Mouse (Mus musculus): Measurements from ENCODE around the gene Jund. TPM values are rescaled to one million over a fixed set of nuclear protein-coding genes. Genes with fewer than 3 reads are reported as not detected.

Jund gene
- polyA plus RNA-seq, 1 experiment: 246 TPM

DNA sequence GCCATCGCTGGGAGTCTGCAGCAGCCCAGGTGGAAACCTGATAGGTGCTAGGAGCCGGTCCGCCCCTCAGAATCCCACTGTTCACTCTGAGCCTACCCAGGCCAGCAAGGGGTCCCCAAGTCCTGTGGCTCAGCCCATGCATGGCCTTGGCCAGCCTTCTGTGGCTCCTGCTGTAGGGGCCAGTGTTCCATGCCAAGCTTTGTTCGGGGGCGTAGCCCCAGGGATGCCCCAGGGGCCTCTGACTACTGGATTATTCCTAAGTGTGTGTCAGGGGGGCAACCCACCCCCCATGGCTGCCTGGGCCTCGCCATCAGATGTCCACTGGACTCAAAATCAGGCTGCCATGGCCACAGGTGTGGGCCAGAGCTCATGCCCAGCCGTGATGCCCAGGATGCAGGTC is 15.2 kb downstream of the Jund start:
- Histone ChIP-seq H3K4me2 (ENCODE audit: low read depth) (no peak overlapping the region), H3ac (ENCODE audit: control insufficient read depth, insufficient read length) (no peak overlapping the region)

GRCm38 (mm10) chr8:70715086-70715485 is 16.3 kb downstream of the Jund start:
- TF ChIP-seq POLR2AphosphoS2 (IDR thresholded peaks at IDR 0.05; ENCODE audit: insufficient read length, low read depth): no peak
- Histone ChIP-seq H3ac (ENCODE audit: control insufficient read depth, insufficient read length) (no peak overlapping the region), H3K36me3 (ENCODE audit: control insufficient read depth, insufficient read depth) (no peaks in the 10 kb centered on the region), H3K4me3 (no peak overlapping the region), H3K79me2 (ENCODE audit: control insufficient read depth, insufficient read depth) (no peaks in the 10 kb centered on the region), H3K4me2 (ENCODE audit: low read depth) (no peak overlapping the region), H3K27me3 (ENCODE audit: control insufficient read depth, insufficient read depth, insufficient read length) (no peaks in the 10 kb centered on the region)

More for the DNA sequence above, 15.2 kb downstream of the Jund start:
- TF ChIP-seq CEBPB (IDR thresholded peaks at IDR 0.05; ENCODE audit: insufficient read depth, poor library complexity, severe bottlenecking) (no peak), POLR2A (IDR thresholded peaks at IDR 0.05; ENCODE audit: insufficient read length, low read depth) (no peak), REST (IDR thresholded peaks at IDR 0.05; ENCODE audit: insufficient read depth, insufficient read length) (no peak), POLR2AphosphoS2 (IDR thresholded peaks at IDR 0.05; ENCODE audit: insufficient read length, low read depth) (no peak), TCF3 (IDR thresholded peaks at IDR 0.05; ENCODE audit: insufficient read length, low read depth) (no peak), TCF12 (IDR thresholded peaks at IDR 0.05; ENCODE audit: insufficient read depth, poor library complexity, severe bottlenecking) (no peak), MAX (IDR thresholded peaks at IDR 0.05; ENCODE audit: low read depth) (no peak), MYOD1 (IDR thresholded peaks at IDR 0.05; ENCODE audit: control insufficient read depth in 1 of 3, insufficient read length in 2 of 3, low read depth in 2 of 3) (no peak), SRF (IDR thresholded peaks at IDR 0.05; ENCODE audit: control insufficient read depth, insufficient read length, low read depth) (no peak), USF1 (IDR thresholded peaks at IDR 0.05; ENCODE audit: low read depth) (no peak), E2F4 (IDR thresholded peaks at IDR 0.05; ENCODE audit: insufficient read depth) (no peak), MYOG (IDR thresholded peaks at IDR 0.05; ENCODE audit: control insufficient read depth in 1 of 3, insufficient read depth in 1 of 3, insufficient read length in 2 of 3, low read depth in 2 of 3) (no peak)
- Histone ChIP-seq H3K79me2 (ENCODE audit: control insufficient read depth, insufficient read depth) (no peaks in the 10 kb centered on the region), H3K27me3 (ENCODE audit: control insufficient read depth, insufficient read depth, insufficient read length) (no peaks in the 10 kb centered on the region), H3K4me3 (no peak overlapping the region), H3K36me3 (ENCODE audit: control insufficient read depth, insufficient read depth) (no peaks in the 10 kb centered on the region)

DNA sequence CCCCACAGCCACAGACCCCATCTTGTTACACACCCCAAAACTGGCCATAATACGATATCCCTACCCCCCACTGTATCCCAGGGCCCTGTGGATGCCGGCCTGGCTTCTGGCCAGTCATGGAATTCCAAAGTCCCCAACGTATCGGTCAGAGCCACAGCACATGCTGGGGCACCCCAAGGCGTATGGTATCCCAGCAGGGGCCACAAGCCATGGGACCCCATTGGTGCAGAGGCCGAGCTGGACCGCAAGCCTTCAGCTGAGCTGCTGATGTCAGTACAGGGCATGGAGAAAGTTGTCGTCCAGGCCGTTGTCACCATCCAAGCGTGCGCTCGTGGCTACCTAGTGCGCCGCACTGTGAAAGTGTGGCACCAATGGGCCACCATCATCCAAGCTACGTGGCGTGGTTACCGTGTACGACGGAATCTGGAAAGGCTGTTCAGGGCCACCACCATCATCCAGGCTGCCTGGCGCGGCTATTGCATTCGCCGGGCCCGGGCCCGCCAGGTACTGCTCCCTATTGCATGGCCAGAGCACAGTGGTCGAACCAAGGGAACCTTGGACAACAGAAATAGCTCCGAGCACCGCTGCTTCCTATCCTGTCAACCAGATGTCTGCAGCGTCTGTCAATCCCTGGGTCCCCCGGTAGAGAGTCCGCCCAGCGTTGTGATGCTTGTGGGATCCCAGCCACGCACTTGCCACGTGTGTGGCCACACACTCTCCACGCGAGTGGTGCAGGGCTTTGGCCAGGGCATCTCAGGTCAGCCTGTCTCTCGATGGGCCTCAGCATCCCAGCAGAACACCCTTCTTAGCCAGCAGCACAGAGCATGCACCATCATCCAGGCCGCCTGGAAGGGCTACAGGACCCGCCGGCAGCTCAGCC is 18.0 kb downstream of the Jund start:
- H3K79me2 ChIP-seq (ENCODE audit: control insufficient read depth, insufficient read depth): no peaks in the 10 kb centered on the region
- H3K4me2 ChIP-seq (ENCODE audit: low read depth): no peak overlapping the region
- no peaks in the 10 kb centered on the region for H3K27me3 ChIP-seq (ENCODE audit: control insufficient read depth, insufficient read depth, insufficient read length)
- H3K4me3 ChIP-seq: no peak overlapping the region
- TF ChIP-seq MYOG (IDR thresholded peaks at IDR 0.05; ENCODE audit: control insufficient read depth in 1 of 3, insufficient read depth in 1 of 3, insufficient read length in 2 of 3, low read depth in 2 of 3) (no peak), POLR2AphosphoS2 (IDR thresholded peaks at IDR 0.05; ENCODE audit: insufficient read length, low read depth) (no peak), TCF12 (IDR thresholded peaks at IDR 0.05; ENCODE audit: insufficient read depth, poor library complexity, severe bottlenecking) (no peak), USF1 (IDR thresholded peaks at IDR 0.05; ENCODE audit: low read depth) (no peak), TCF3 (IDR thresholded peaks at IDR 0.05; ENCODE audit: insufficient read length, low read depth) (no peak), SRF (IDR thresholded peaks at IDR 0.05; ENCODE audit: control insufficient read depth, insufficient read length, low read depth) (no peak), REST (IDR thresholded peaks at IDR 0.05; ENCODE audit: insufficient read depth, insufficient read length) (no peak), POLR2A (IDR thresholded peaks at IDR 0.05; ENCODE audit: insufficient read length, low read depth) (no peak), MAX (IDR thresholded peaks at IDR 0.05; ENCODE audit: low read depth) (no peak), E2F4 (IDR thresholded peaks at IDR 0.05; ENCODE audit: insufficient read depth) (no peak), MYOD1 (IDR thresholded peaks at IDR 0.05; ENCODE audit: control insufficient read depth in 1 of 3, insufficient read length in 2 of 3, low read depth in 2 of 3) (no peak), CEBPB (IDR thresholded peaks at IDR 0.05; ENCODE audit: insufficient read depth, poor library complexity, severe bottlenecking) (no peak)
- H3ac ChIP-seq (ENCODE audit: control insufficient read depth, insufficient read length): no peak overlapping the region
- H3K36me3 ChIP-seq (ENCODE audit: control insufficient read depth, insufficient read depth): no peaks in the 10 kb centered on the region

- H3K27me3 ChIP-seq (ENCODE audit: control insufficient read depth, insufficient read depth, insufficient read length): no peaks in the 10 kb centered on the region
- no peaks in the 10 kb centered on the region for H3K36me3 ChIP-seq (ENCODE audit: control insufficient read depth, insufficient read depth)
- no peak within 1 kb of the TSS for H3K4me2 ChIP-seq (ENCODE audit: low read depth)
- no peak within 1 kb of the TSS for H3K4me3 ChIP-seq
- H3K79me2 ChIP-seq (ENCODE audit: control insufficient read depth, insufficient read depth): no peaks in the 10 kb centered on the region
- TF ChIP-seq MAX (IDR thresholded peaks at IDR 0.05; ENCODE audit: low read depth): no peak
- no peak for TF ChIP-seq MYOD1 (IDR thresholded peaks at IDR 0.05; ENCODE audit: control insufficient read depth in 1 of 3, insufficient read length in 2 of 3, low read depth in 2 of 3)
- TF ChIP-seq TCF3 (IDR thresholded peaks at IDR 0.05; ENCODE audit: insufficient read length, low read depth): no peak
- no peak within 1 kb of the TSS for H3ac ChIP-seq (ENCODE audit: control insufficient read depth, insufficient read length)
These were observed 19.5 kb downstream of the Jund start, which contains the start of gene Gm3336 for GRCm38 (mm10) chr8:70718297-70718696. Gene Gm3336, plus strand, starts transcription at chr8:70718543.

GRCm38 (mm10) chr8:70719796-70720270 is 21.1 kb downstream of the Jund start:
- Histone ChIP-seq H3K79me2 (ENCODE audit: control insufficient read depth, insufficient read depth) (no peaks in the 10 kb centered on the region), H3ac (ENCODE audit: control insufficient read depth, insufficient read length) (no peak overlapping the region), H3K4me2 (ENCODE audit: low read depth) (no peak overlapping the region), H3K36me3 (ENCODE audit: control insufficient read depth, insufficient read depth) (no peaks in the 10 kb centered on the region), H3K4me3 (no peak overlapping the region), H3K27me3 (ENCODE audit: control insufficient read depth, insufficient read depth, insufficient read length) (no peaks in the 10 kb centered on the region)
- TF ChIP-seq POLR2AphosphoS2 (IDR thresholded peaks at IDR 0.05; ENCODE audit: insufficient read length, low read depth) (no peak), MYOD1 (IDR thresholded peaks at IDR 0.05; ENCODE audit: control insufficient read depth in 1 of 3, insufficient read length in 2 of 3, low read depth in 2 of 3) (peak; percentile 53 to 88 (median 77))
